Mouse (Mus musculus) CD4-positive, CD25-positive, alpha-beta regulatory T cell, adult 2 months (primary cell): Measurements from ENCODE around the gene Trim66.

ENCODE experiments used
- DNase-seq: peaks from one replicate; pipeline ENCODE4 v3.0.0-alpha.2; 2012; ENCODE audit warnings: low read depth, low spot score

Gene Trim66

GRCm38 (mm10) chr7:109522084-109522483 is 14.2 kb upstream of the Trim66 start:
- no peak for DNase-seq

GRCm38 (mm10) chr7:109519936-109520335 is 12.0 kb upstream of the Trim66 start:
- peak; percentile 15 for DNase-seq

- peak; percentile 99 for DNase-seq
Observed at GRCm38 (mm10) chr7:109518838-109519696, 11.1 kb upstream of the Trim66 start, which contains the start of gene Rpl27a. Gene Rpl27a (plus strand): TSS chr7:109519147.

- peak; percentile 23 for DNase-seq
Observed at GRCm38 (mm10) chr7:109518036-109518681, 10.2 kb upstream of the Trim66 start.

- DNase-seq = no peak
Observed at GRCm38 (mm10) chr7:109516500-109516899, 8.6 kb upstream of the Trim66 start.

GRCm38 (mm10) chr7:109511838-109512237 is 3.9 kb upstream of the Trim66 start:
- DNase-seq = no peak

GRCm38 (mm10) chr7:109510799-109511198 is 2.9 kb upstream of the Trim66 start:
- DNase-seq = no peak

- DNase-seq = no peak
Observed at GRCm38 (mm10) chr7:109507572-109507971, 362 bp downstream of the Trim66 start.

GRCm38 (mm10) chr7:109507119-109507518 is 815 bp downstream of the Trim66 start:
- DNase-seq = no peak

- no peak for DNase-seq
Observed at GRCm38 (mm10) chr7:109497507-109497906, 10.4 kb downstream of the Trim66 start.

GRCm38 (mm10) chr7:109493319-109494316 is 14.3 kb downstream of the Trim66 start:
- DNase-seq = no peak

GRCm38 (mm10) chr7:109492616-109493318 is 15.2 kb downstream of the Trim66 start:
- DNase-seq = no peak

- no peak for DNase-seq
Observed at GRCm38 (mm10) chr7:109484221-109484620, 23.7 kb downstream of the Trim66 start.

- DNase-seq = no peak
Observed at GRCm38 (mm10) chr7:109480765-109481197, 27.2 kb downstream of the Trim66 start.

GRCm38 (mm10) chr7:109477926-109478325 is 30.0 kb downstream of the Trim66 start:
- no peak for DNase-seq

GRCm38 (mm10) chr7:109470700-109471099 is 37.2 kb downstream of the Trim66 start:
- no peak for DNase-seq

GRCm38 (mm10) chr7:109468262-109468701 is 39.7 kb downstream of the Trim66 start:
- no peak for DNase-seq

- no peak for DNase-seq
Observed at GRCm38 (mm10) chr7:109467591-109467990, 40.3 kb downstream of the Trim66 start.

GRCm38 (mm10) chr7:109460698-109461097 is 47.2 kb downstream of the Trim66 start:
- no peak for DNase-seq

GRCm38 (mm10) chr7:109456563-109456962 is 51.4 kb downstream of the Trim66 start:
- no peak for DNase-seq

- DNase-seq = no peak
Observed at GRCm38 (mm10) chr7:109455748-109456147, 52.2 kb downstream of the Trim66 start.
